Mouse (Mus musculus) testis, adult 2 months (tissue): ENCODE data around the gene Siva1.

ENCODE experiments used
- CTCF ChIP-seq: fragments of 200-500 bp; IDR thresholded peaks from 2 replicates; pipeline ENCODE4 v1.5.1; 2012; ENCODE audit warnings: low read depth, mild to moderate bottlenecking, inconsistent platforms, low read length, moderate library complexity; ENCODE audit not compliant: control insufficient read depth, insufficient read depth, insufficient replicate concordance
- POLR2A ChIP-seq: fragments of 200-500 bp; IDR thresholded peaks from 2 replicates; pipeline ENCODE4 v1.6.1; 2012; ENCODE audit warnings: low read depth, mild to moderate bottlenecking, inconsistent platforms, low read length, moderate library complexity; ENCODE audit not compliant: control insufficient read depth

- TF ChIP-seq CTCF (no peak; the same call in 1 of the 2 replicates), POLR2A (no peak)
These were observed 34.1 kb downstream of the Siva1 start, which contains the start of gene Zbtb42 for GRCm38 (mm10) chr12:112678555-112679026.
